In genomic region chr3:89417840-89418169, GRCm38 (mm10) we compare ENCODE assay signal across 8 mouse cellular contexts. TPM values are rescaled to one million over a fixed set of nuclear protein-coding genes. Genes with fewer than 3 reads are reported as not detected.
DNase-seq lines count a peak whose midpoint lies in the region; ATAC-seq and TF ChIP-seq lines count a peak whose summit lies in the region.

No protein-coding gene starts in this region.

- no peaks in the 10 kb centered on the region for H3K27me3 ChIP-seq in lung, embryonic 16.5 days (ENCODE audit: control insufficient read depth, insufficient read depth, low read depth, low read length)
- H3K27me3 ChIP-seq in limb, embryonic 15.5 days, result no peaks in the 10 kb centered on the region
- H3K27me3 ChIP-seq in small intestine, adult 2 months (ENCODE audit: control insufficient read depth, insufficient read depth, low read length), result no peaks in the 10 kb centered on the region

- TF ChIP-seq POLR2A in embryonic fibroblast, embryonic 13.5 days (IDR thresholded peaks at IDR 0.05; ENCODE audit: low read depth, low read length), result peak; percentile 38
- no peak for TF ChIP-seq POLR2A in small intestine, adult 2 months (IDR thresholded peaks at IDR 0.05; ENCODE audit: low read depth, low read length)

- peak overlapping the region; percentile 78 for H3K4me3 ChIP-seq in lung, embryonic 16.5 days (ENCODE audit: low read length)
- peak overlapping the region; percentile 95 for H3K4me3 ChIP-seq in embryonic fibroblast, embryonic 13.5 days (ENCODE audit: insufficient read depth, low read length)
- peak overlapping the region; percentile 65 for H3K4me3 ChIP-seq in limb, embryonic 15.5 days
- peak overlapping the region; percentile 71 for H3K4me3 ChIP-seq in small intestine, adult 2 months (ENCODE audit: low read depth, low read length)

- peaks cover 26% of the 10 kb centered on the region for H3K36me3 ChIP-seq in lung, embryonic 16.5 days (ENCODE audit: control insufficient read depth, insufficient read depth, low read length)
- H3K36me3 ChIP-seq in limb, embryonic 15.5 days, result peaks cover 29% of the 10 kb centered on the region
- no peaks in the 10 kb centered on the region for H3K36me3 ChIP-seq in small intestine, adult 2 months (ENCODE audit: control insufficient read depth, insufficient read depth, low read length)

- H3K4me1 ChIP-seq in lung, embryonic 16.5 days (replicated peaks; ENCODE audit: control insufficient read depth, insufficient read depth, low read length), result peaks cover 30% of the 10 kb centered on the region
- 0 out of 2 replicates have a peak, but pooled peaks cover 4% of the 10 kb centered on the region for H3K4me1 ChIP-seq in embryonic fibroblast, embryonic 13.5 days (ENCODE audit: control insufficient read depth, insufficient read depth, low read length)
- H3K4me1 ChIP-seq in limb, embryonic 15.5 days, result peaks cover 44% of the 10 kb centered on the region
- peaks cover 4% of the 10 kb centered on the region for H3K4me1 ChIP-seq in small intestine, adult 2 months (ENCODE audit: control insufficient read depth, insufficient read depth, insufficient read length, low read length)

- no peak for TF ChIP-seq CTCF in embryonic fibroblast, embryonic 13.5 days (IDR thresholded peaks at IDR 0.05; ENCODE audit: borderline replicate concordance, insufficient read depth, low read length)
- TF ChIP-seq CTCF in small intestine, adult 2 months (IDR thresholded peaks at IDR 0.05; ENCODE audit: extremely low read depth, insufficient read length, insufficient replicate concordance, low read depth, low read length), result no peak

- no peaks in the 10 kb centered on the region for H3K9me3 ChIP-seq in lung, embryonic 16.5 days (ENCODE audit: control insufficient read depth, low read length)
- H3K9me3 ChIP-seq in limb, embryonic 15.5 days, result no peaks in the 10 kb centered on the region

- H3K4me2 ChIP-seq in lung, embryonic 16.5 days (ENCODE audit: low read depth, low read length), result peak overlapping the region; percentile 91
- peak overlapping the region; percentile 70 for H3K4me2 ChIP-seq in limb, embryonic 15.5 days

- peak overlapping the region; percentile 77 for H3K9ac ChIP-seq in lung, embryonic 16.5 days (ENCODE audit: low read length)
- H3K9ac ChIP-seq in limb, embryonic 15.5 days, result peak overlapping the region; percentile 50

- peak; percentile 21 for ATAC-seq in lung, embryonic 16.5 days (ENCODE audit: low read depth)
- ATAC-seq in limb, embryonic 15.5 days (ENCODE audit: insufficient number of reproducible peaks, low FRiP score, low TSS enrichment, low read depth), result peak; percentile 20; the same call in 1 of the 2 replicates

- H3K27ac ChIP-seq in lung, embryonic 16.5 days (ENCODE audit: low read length), result peak overlapping the region; percentile 78
- H3K27ac ChIP-seq in embryonic fibroblast, embryonic 13.5 days (ENCODE audit: insufficient read depth, low read length), result peak overlapping the region; percentile 87
- peak overlapping the region; percentile 97 for H3K27ac ChIP-seq in limb, embryonic 15.5 days
- no peak overlapping the region for H3K27ac ChIP-seq in small intestine, adult 2 months (ENCODE audit: insufficient read depth, low read depth, low read length)

- no peak for DNase-seq in lung, postnatal 10 days
- no peak for DNase-seq in ovary, postnatal 14 days (ENCODE audit: low spot score)
- no peak for DNase-seq in adrenal gland, postnatal 25 days
- DNase-seq in kidney, postnatal 4 days, result no peak

- under 1% methylated on average over 20 of the region's 20 CpGs for WGBS in lung, embryonic 16.5 days
- under 1% methylated on average over 20 of the region's 20 CpGs for WGBS in limb, embryonic 15.5 days
- under 1% methylated on average over 20 of the region's 20 CpGs for WGBS in small intestine, adult 2 months

RNA-seq across cellular contexts. Expression of gene Cks1b, which starts 0.4 kb away (rescaled TPM):
- polyA plus RNA-seq in lung, embryonic 16.5 days (2015; fragmentation: Nextera tagmentation; extraction: Ambion mirVana), result 490 and 518 TPM in 2 replicates
- 142 and 174 TPM in 2 replicates for polyA plus RNA-seq in embryonic fibroblast, embryonic 13.5 days (2011; ENCODE audit: insufficient read length, low read depth, missing spikeins)
- polyA plus RNA-seq in limb, embryonic 15.5 days (2015; fragmentation: Nextera tagmentation; extraction: Ambion mirVana), result 340 and 365 TPM in 2 replicates
- 6.2 and 13.7 TPM in 2 replicates for polyA plus RNA-seq in small intestine, adult 2 months (2012; rRNA removed)
- 24.8 and 26.2 TPM in 2 replicates for total RNA-seq in adrenal gland, postnatal 25 days (2021)

RNA-seq across cellular contexts. Expression of gene Shc1, which starts 0.4 kb away (rescaled TPM):
- 110 and 114 TPM in 2 replicates for polyA plus RNA-seq in lung, embryonic 16.5 days (2015; fragmentation: Nextera tagmentation; extraction: Ambion mirVana)
- 224 and 227 TPM in 2 replicates for polyA plus RNA-seq in embryonic fibroblast, embryonic 13.5 days (2011; ENCODE audit: insufficient read length, low read depth, missing spikeins)
- polyA plus RNA-seq in limb, embryonic 15.5 days (2015; fragmentation: Nextera tagmentation; extraction: Ambion mirVana), result 108 and 112 TPM in 2 replicates
- polyA plus RNA-seq in small intestine, adult 2 months (2012; rRNA removed), result 33.6 and 63.5 TPM in 2 replicates
- total RNA-seq in adrenal gland, postnatal 25 days (2021), result 74.4 and 101 TPM in 2 replicates

RNA-seq across cellular contexts. Expression of gene Flad1, which starts 6.1 kb away (rescaled TPM):
- 24.0 and 26.9 TPM in 2 replicates for polyA plus RNA-seq in lung, embryonic 16.5 days (2015; fragmentation: Nextera tagmentation; extraction: Ambion mirVana)
- polyA plus RNA-seq in embryonic fibroblast, embryonic 13.5 days (2011; ENCODE audit: insufficient read length, low read depth, missing spikeins), result 10.9 and 11.2 TPM in 2 replicates
- polyA plus RNA-seq in limb, embryonic 15.5 days (2015; fragmentation: Nextera tagmentation; extraction: Ambion mirVana), result 27.1 and 31.0 TPM in 2 replicates
- polyA plus RNA-seq in small intestine, adult 2 months (2012; rRNA removed), result 22.1 and 36.1 TPM in 2 replicates
- 34.7 and 35.4 TPM in 2 replicates for total RNA-seq in adrenal gland, postnatal 25 days (2021)

RNA-seq across cellular contexts. Expression of gene Pygo2, which starts 12.2 kb away (rescaled TPM):
- polyA plus RNA-seq in lung, embryonic 16.5 days (2015; fragmentation: Nextera tagmentation; extraction: Ambion mirVana), result 31.5 and 33.3 TPM in 2 replicates
- 42.4 and 45.2 TPM in 2 replicates for polyA plus RNA-seq in embryonic fibroblast, embryonic 13.5 days (2011; ENCODE audit: insufficient read length, low read depth, missing spikeins)
- polyA plus RNA-seq in limb, embryonic 15.5 days (2015; fragmentation: Nextera tagmentation; extraction: Ambion mirVana), result 37.1 and 43.7 TPM in 2 replicates
- 61.7 and 87.5 TPM in 2 replicates for polyA plus RNA-seq in small intestine, adult 2 months (2012; rRNA removed)
- 38.6 and 46.8 TPM in 2 replicates for total RNA-seq in adrenal gland, postnatal 25 days (2021)

RNA-seq across cellular contexts. Expression of gene Lenep, which starts 15.2 kb away (rescaled TPM):
- polyA plus RNA-seq in lung, embryonic 16.5 days (2015; fragmentation: Nextera tagmentation; extraction: Ambion mirVana), result 0.21 TPM in 1 of 2 replicates, not detected in the other
- polyA plus RNA-seq in embryonic fibroblast, embryonic 13.5 days (2011; ENCODE audit: insufficient read length, low read depth, missing spikeins), result not detected in 2 replicates
- polyA plus RNA-seq in limb, embryonic 15.5 days (2015; fragmentation: Nextera tagmentation; extraction: Ambion mirVana), result not detected in 2 replicates
- 0.85 TPM in 1 of 2 replicates, not detected in the other for polyA plus RNA-seq in small intestine, adult 2 months (2012; rRNA removed)
- total RNA-seq in adrenal gland, postnatal 25 days (2021), result 3.1 TPM in 1 of 2 replicates, not detected in the other
